Mouse (Mus musculus) heart, embryonic 12.5 days (tissue): ENCODE results near the gene Mpz. TPM values are rescaled to one million over a fixed set of nuclear protein-coding genes. Genes with fewer than 3 reads are reported as not detected.

Experiments
- ATAC-seq: fragments of 200-750 bp; cut with Nextera tagmentation; 2 replicates; pipeline ENCODE4 v1.8.0; 2017; ENCODE audit warnings: moderate TSS enrichment, moderate library complexity; ENCODE audit not compliant: insufficient number of reproducible peaks, low FRiP score
- H3K27ac ChIP-seq: fragments of 300-500 bp; sonication (generic); 2 replicates; pipeline ENCODE4 v1.5.1; 2016; ENCODE audit warnings: mild to moderate bottlenecking, moderate library complexity; ENCODE audit not compliant: poor library complexity, severe bottlenecking
- H3K27me3 ChIP-seq: fragments of 300-500 bp; sonication (generic); replicated peaks from 2 replicates; pipeline ENCODE4 v1.6.1; 2016; ENCODE audit warnings: mild to moderate bottlenecking, moderate library complexity
- H3K36me3 ChIP-seq: fragments of 300-500 bp; sonication (generic); 2 replicates; pipeline ENCODE4 v1.6.1; 2016; ENCODE audit warnings: mild to moderate bottlenecking, moderate library complexity
- H3K4me1 ChIP-seq: fragments of 300-500 bp; sonication (generic); replicated peaks from 2 replicates; pipeline ENCODE4 v1.6.1; 2016; ENCODE audit warnings: mild to moderate bottlenecking
- H3K4me2 ChIP-seq: fragments of 300-500 bp; sonication (generic); 2 replicates; pipeline ENCODE4 v1.6.1; 2016; ENCODE audit warnings: mild to moderate bottlenecking, moderate library complexity
- H3K4me3 ChIP-seq: fragments of 300-500 bp; sonication (generic); 2 replicates; pipeline ENCODE4 v1.5.1; 2016; ENCODE audit warnings: mild to moderate bottlenecking
- H3K9ac ChIP-seq: fragments of 300-500 bp; sonication (generic); 2 replicates; pipeline ENCODE4 v1.6.1; 2016; ENCODE audit warnings: mild to moderate bottlenecking, moderate library complexity
- H3K9me3 ChIP-seq: fragments of 300-500 bp; sonication (generic); replicated peaks from 2 replicates; pipeline ENCODE4 v1.6.1; 2016; ENCODE audit warnings: mild to moderate bottlenecking, moderate library complexity
- WGBS: fragments of 180-500 bp; shearing (Covaris S2); methylation state at CpG from one replicate; pipeline ENCODE4 v1.1.7; 2016; 5-methylcytosine and 5-hydroxymethylcytosine counted together
- polyA plus RNA-seq: library from polyadenylated mRNA; unstranded; fragments of >200 nt; fragmentation: Nextera tagmentation; extraction: Ambion mirVana; gene quantifications from 2 replicates; pipeline ENCODE4 v1.2.1, GENCODE M21; 2016

Mpz gene
- polyA plus RNA-seq, 1 experiment from 2014 or later, result 0.11 TPM

GRCm38 (mm10) chr1:171199532-171199931, 49.0 kb downstream of the Mpz start:
- H3K4me3 ChIP-seq, result no peak overlapping the region
- peaks cover 13% of the 10 kb centered on the region; the same call in 1 of the 2 replicates for H3K4me1 ChIP-seq
- no peak overlapping the region for H3K9ac ChIP-seq
- no peaks in the 10 kb centered on the region for H3K36me3 ChIP-seq
- 46% methylated on average over 1 of the region's 1 CpGs for WGBS
- no peaks in the 10 kb centered on the region for H3K9me3 ChIP-seq
- no peak for ATAC-seq
- H3K27me3 ChIP-seq, result peaks cover 15% of the 10 kb centered on the region
- no peak overlapping the region for H3K27ac ChIP-seq
- no peak overlapping the region for H3K4me2 ChIP-seq

GRCm38 (mm10) chr1:171200769-171201168, 50.3 kb downstream of the Mpz start:
- 93% methylated on average over 1 of the region's 1 CpGs for WGBS
- H3K27ac ChIP-seq, result no peak overlapping the region
- no peak overlapping the region for H3K4me2 ChIP-seq
- peaks cover 6% of the 10 kb centered on the region for H3K27me3 ChIP-seq
- H3K9me3 ChIP-seq, result no peaks in the 10 kb centered on the region
- H3K4me1 ChIP-seq, result 0 out of 2 replicates have a peak, but pooled peaks cover 1% of the 10 kb centered on the region
- H3K9ac ChIP-seq, result no peak overlapping the region
- no peak for ATAC-seq
- no peak overlapping the region for H3K4me3 ChIP-seq
- no peaks in the 10 kb centered on the region for H3K36me3 ChIP-seq

- WGBS, result 50% methylated on average over 11 of the region's 11 CpGs
- Histone ChIP-seq H3K4me2 (no peak overlapping the region), H3K27me3 (no peaks in the 10 kb centered on the region; the same call in 1 of the 2 replicates), H3K4me1 (no peaks in the 10 kb centered on the region), H3K4me3 (no peak overlapping the region), H3K9ac (no peak overlapping the region), H3K27ac (no peak overlapping the region), H3K9me3 (no peaks in the 10 kb centered on the region), H3K36me3 (no peaks in the 10 kb centered on the region)
- no peak for ATAC-seq
These were observed 53.1 kb downstream of the Mpz start for GRCm38 (mm10) chr1:171203471-171204248.

GRCm38 (mm10) chr1:171204249-171204644, 53.7 kb downstream of the Mpz start:
- H3K4me2 ChIP-seq, result no peak overlapping the region
- H3K27me3 ChIP-seq, result no peaks in the 10 kb centered on the region
- H3K9ac ChIP-seq, result no peak overlapping the region
- ATAC-seq, result no peak
- 66% methylated on average over 7 of the region's 7 CpGs for WGBS
- no peak overlapping the region for H3K4me3 ChIP-seq
- H3K9me3 ChIP-seq, result no peaks in the 10 kb centered on the region
- H3K27ac ChIP-seq, result no peak overlapping the region
- no peaks in the 10 kb centered on the region for H3K36me3 ChIP-seq
- 0 out of 2 replicates have a peak, but pooled peaks cover under 1% of the 10 kb centered on the region for H3K4me1 ChIP-seq

- WGBS, result 62% methylated on average over 6 of the region's 6 CpGs
- H3K27ac ChIP-seq, result no peak overlapping the region
- H3K27me3 ChIP-seq, result no peaks in the 10 kb centered on the region
- H3K4me1 ChIP-seq, result 0 out of 2 replicates have a peak, but pooled peaks cover 7% of the 10 kb centered on the region
- no peak for ATAC-seq
- no peaks in the 10 kb centered on the region for H3K36me3 ChIP-seq
- H3K9me3 ChIP-seq, result no peaks in the 10 kb centered on the region
- H3K9ac ChIP-seq, result no peak overlapping the region
- H3K4me3 ChIP-seq, result no peak overlapping the region
- no peak overlapping the region for H3K4me2 ChIP-seq
These were observed 55.4 kb downstream of the Mpz start for GRCm38 (mm10) chr1:171205704-171206493.

- H3K27ac ChIP-seq, result no peak overlapping the region
- 17% methylated on average over 4 of the region's 4 CpGs for WGBS
These were observed 58.9 kb downstream of the Mpz start for GRCm38 (mm10) chr1:171209409-171209808.

More at GRCm38 (mm10) chr1:171209409-171209808, 58.9 kb downstream of the Mpz start:
- H3K4me3 ChIP-seq, result no peak overlapping the region
- H3K9ac ChIP-seq, result no peak overlapping the region
- H3K36me3 ChIP-seq, result no peaks in the 10 kb centered on the region
- no peaks in the 10 kb centered on the region for H3K9me3 ChIP-seq
- no peak for ATAC-seq
- no peaks in the 10 kb centered on the region for H3K27me3 ChIP-seq
- H3K4me1 ChIP-seq, result 0 out of 2 replicates have a peak, but pooled peaks cover 7% of the 10 kb centered on the region
- no peak overlapping the region for H3K4me2 ChIP-seq

Other genes starting within 250 kb of the Mpz start
- not detected in 2 replicates for gene Fcrlb, start 237.8 kb upstream of the Mpz start, polyA plus RNA-seq
- gene Fcrla, start 223.1 kb upstream of the Mpz start, polyA plus RNA-seq, result 0.26 TPM in 1 of 2 replicates, not detected in the other
- gene Fcgr2b, start 174.2 kb upstream of the Mpz start, polyA plus RNA-seq, result 0.19 TPM in 1 of 2 replicates, not detected in the other
- 0.14 and 0.24 TPM in 2 replicates for gene Fcgr4, start 131.8 kb upstream of the Mpz start, polyA plus RNA-seq
- gene Fcgr3, start 85.8 kb upstream of the Mpz start, polyA plus RNA-seq, result 3.8 and 4.5 TPM in 2 replicates
- gene Cfap126, start 36.8 kb upstream of the Mpz start, polyA plus RNA-seq, result 2.9 and 3.5 TPM in 2 replicates
- 420 and 425 TPM in 2 replicates for gene Sdhc, start 108 bp upstream of the Mpz start, polyA plus RNA-seq
- gene Pcp4l1, start 45.6 kb downstream of the Mpz start, polyA plus RNA-seq, result 32.7 and 33.4 TPM in 2 replicates
- 0.19 and 0.22 TPM in 2 replicates for gene Nr1i3, start 63.3 kb downstream of the Mpz start, polyA plus RNA-seq
- gene Tomm40l, start 71.8 kb downstream of the Mpz start, polyA plus RNA-seq, result 41.8 and 43.3 TPM in 2 replicates
- 10.7 and 46.5 TPM in 2 replicates for gene Apoa2, start 74.3 kb downstream of the Mpz start, polyA plus RNA-seq
- 15.3 and 16.4 TPM in 2 replicates for gene Fcer1g, start 83.7 kb downstream of the Mpz start, polyA plus RNA-seq
- gene Adamts4, start 99.7 kb downstream of the Mpz start, polyA plus RNA-seq, result 2.2 and 3.1 TPM in 2 replicates
- gene Ndufs2, start 100.7 kb downstream of the Mpz start, polyA plus RNA-seq, result 443 and 471 TPM in 2 replicates
- gene B4galt3, start 119.6 kb downstream of the Mpz start, polyA plus RNA-seq, result 49.5 and 56.1 TPM in 2 replicates
- gene Ppox, start 130.5 kb downstream of the Mpz start, polyA plus RNA-seq, result 51.7 and 55.4 TPM in 2 replicates
- gene Usp21, start 137.3 kb downstream of the Mpz start, polyA plus RNA-seq, result 55.1 and 55.7 TPM in 2 replicates
- 84.1 and 86.2 TPM in 2 replicates for gene Ufc1, start 144.3 kb downstream of the Mpz start, polyA plus RNA-seq
- 38.6 and 43.3 TPM in 2 replicates for gene Dedd, start 178.4 kb downstream of the Mpz start, polyA plus RNA-seq
- gene Nit1, start 194.9 kb downstream of the Mpz start, polyA plus RNA-seq, result 31.9 and 33.9 TPM in 2 replicates
- 96.8 and 111 TPM in 2 replicates for gene Pfdn2, start 195.0 kb downstream of the Mpz start, polyA plus RNA-seq
- 0.46 and 0.74 TPM in 2 replicates for gene Klhdc9, start 210.1 kb downstream of the Mpz start, polyA plus RNA-seq
- gene Nectin4, start 219.4 kb downstream of the Mpz start, polyA plus RNA-seq, result 0.17 and 0.52 TPM in 2 replicates
- 0.30 and 0.68 TPM in 2 replicates for gene Arhgap30, start 238.2 kb downstream of the Mpz start, polyA plus RNA-seq